Mouse (Mus musculus) MEL (cell line): ENCODE measurements around the gene Smarcb1.
"Not testable (repeated sequence)": the region's sequence is repeated elsewhere in the genome, so short reads cannot be mapped to it uniquely, and the experiment has no call there.

Experiments used
- CTCF ChIP-seq, 3 experiments: IDR thresholded peaks in 2 of 3; conservative IDR thresholded peaks in 1 of 3; 2 replicates each; pipeline ENCODE4 v1.5.1; 2011 to 2012; ENCODE audit warnings: low read length in 3 of 3, low read depth in 2 of 3, mild to moderate bottlenecking in 2 of 3, improper control_type of control experiment in 1 of 3, inconsistent platforms in 1 of 3, mixed read lengths in 1 of 3, moderate library complexity in 1 of 3; ENCODE audit not compliant: control insufficient read depth in 1 of 3, insufficient read depth in 1 of 3, poor library complexity in 1 of 3, severe bottlenecking in 1 of 3
- ELF1 ChIP-seq: IDR thresholded peaks from 2 replicates; pipeline ENCODE4 v1.6.1; 2014; ENCODE audit warnings: low read depth, mild to moderate bottlenecking, inconsistent platforms, low read length, improper control_type of control experiment, moderate library complexity
- EP300 ChIP-seq, 2 experiments: IDR thresholded peaks; 2 replicates each; pipeline ENCODE4 v1.6.1; 2011; ENCODE audit warnings: improper control_type of control experiment in 2 of 2, low read length in 2 of 2, low read depth in 1 of 2, mild to moderate bottlenecking in 1 of 2
- MAFK ChIP-seq: IDR thresholded peaks from 2 replicates; pipeline ENCODE4 v1.6.1; 2011; ENCODE audit warnings: low read depth, mild to moderate bottlenecking, low read length, improper control_type of control experiment, borderline replicate concordance
- MYB ChIP-seq: IDR thresholded peaks from 2 replicates; pipeline ENCODE4 v1.6.1; 2011; ENCODE audit warnings: mild to moderate bottlenecking, low read depth, low read length, improper control_type of control experiment
- POLR2A ChIP-seq, 2 experiments: IDR thresholded peaks; 2 replicates each; pipeline ENCODE4 v1.6.1; 2011 to 2012; ENCODE audit warnings: low read length in 2 of 2, mild to moderate bottlenecking in 2 of 2, control low read depth in 1 of 2, improper control_type of control experiment in 1 of 2, low read depth in 1 of 2, moderate library complexity in 1 of 2; ENCODE audit not compliant: control insufficient read depth in 1 of 2, insufficient read depth in 1 of 2, poor library complexity in 1 of 2
- POLR2AphosphoS5 ChIP-seq: IDR thresholded peaks from 2 replicates; pipeline ENCODE4 v1.6.1; 2012; ENCODE audit warnings: low read depth, borderline replicate concordance, mild to moderate bottlenecking, inconsistent platforms, low read length, moderate library complexity, mixed read lengths
- RAD21 ChIP-seq: IDR thresholded peaks from 2 replicates; pipeline ENCODE4 v1.6.1; 2011; ENCODE audit warnings: mild to moderate bottlenecking, low read depth, low read length, improper control_type of control experiment
- TAL1 ChIP-seq: IDR thresholded peaks from 2 replicates; pipeline ENCODE4 v1.6.1; 2012; ENCODE audit warnings: mild to moderate bottlenecking, inconsistent platforms, low read length, moderate library complexity, mixed read lengths
- USF1 ChIP-seq: IDR thresholded peaks from 2 replicates; pipeline ENCODE4 v1.6.1; 2014; ENCODE audit warnings: low read depth, mild to moderate bottlenecking, inconsistent platforms, low read length, improper control_type of control experiment, moderate library complexity
- ZNF384 ChIP-seq: IDR thresholded peaks from 2 replicates; pipeline ENCODE4 v1.6.1; 2012; ENCODE audit warnings: low read depth, mild to moderate bottlenecking, inconsistent platforms, low read length, improper control_type of control experiment

- not testable (repeated sequence) for TF ChIP-seq POLR2A (IDR thresholded peaks at IDR 0.05; ENCODE audit: control insufficient read depth in 1 of 2, insufficient read depth in 1 of 2, low read depth in 1 of 2, low read length in 2 of 2, poor library complexity in 1 of 2); CTCF (IDR thresholded peaks at IDR 0.05 in 2 of 3, conservative IDR thresholded peaks at IDR 0.05 in 1 of 3; ENCODE audit: control insufficient read depth in 1 of 3, insufficient read depth in 1 of 3, low read depth in 2 of 3, low read length in 3 of 3, poor library complexity in 1 of 3, severe bottlenecking in 1 of 3); ELF1; POLR2AphosphoS5; USF1; ZNF384; TAL1; MYB; EP300 (IDR thresholded peaks at IDR 0.05; ENCODE audit: low read depth in 1 of 2, low read length in 2 of 2); RAD21; MAFK
Measured at GRCm38 (mm10) chr10:75887504-75887903, 33.9 kb downstream of the Smarcb1 start.
